Mouse (Mus musculus): ENCODE measurements at regions not wholly inside any gene's neighbourhood (a gene's known extent, or its start where the extent isn't known, plus 50 kb on each side); places are given as distances from the start of the nearest gene placed in this dataset.

GRCm38 (mm10) chr1:185120416-185120815 lies 83.5 kb upstream of the Rab3gap2 start:
- no peak overlapping the region for H3K9ac ChIP-seq (ENCODE audit: insufficient read depth, low read depth)
- in situ Hi-C loops (cut with MboI; ENCODE audit: low pct_ligation_motif_present, low pct_unique_long_range_greater_than_20kb, low sequenced_read_pairs) (no loop called here), dilution Hi-C loops (cut with MboI; ENCODE audit: extremely low pct_ligation_motif_present, extremely low pct_unique_long_range_greater_than_20kb, low sequenced_read_pairs) (no loop called here)
- peaks cover 2% of the 10 kb centered on the region for H3K9me3 ChIP-seq (replicated peaks; ENCODE audit: low read length)
- H3K27me3 ChIP-seq (replicated peaks): no peaks in the 10 kb centered on the region
- TF ChIP-seq MEF2A (IDR thresholded peaks at IDR 0.05; ENCODE audit: borderline replicate concordance, low read depth, low read length): no peak
- no peak for TF ChIP-seq MYC (IDR thresholded peaks at IDR 0.05; ENCODE audit: low read depth, low read length)
- TF ChIP-seq RCOR1 (conservative IDR thresholded peaks at IDR 0.05; ENCODE audit: low read depth, low read length): no peak
- no peak overlapping the region for H3K4me2 ChIP-seq (ENCODE audit: insufficient read depth, low read depth, poor library complexity, severe bottlenecking)
- H3K4me3 ChIP-seq (replicated peaks in 1 of 3; ENCODE audit: low read depth in 2 of 3, low read length in 2 of 3, poor library complexity in 1 of 3): no peak overlapping the region
- no peaks in the 10 kb centered on the region for H3K4me1 ChIP-seq (ENCODE audit: control insufficient read depth in 1 of 2, insufficient read depth in 2 of 2)
- no peak overlapping the region for H3K27ac ChIP-seq (ENCODE audit: insufficient read depth, low read depth)
- H3K36me3 ChIP-seq (replicated peaks in 1 of 2; ENCODE audit: control insufficient read depth in 1 of 2, insufficient read depth in 1 of 2, low read length in 1 of 2): no peaks in the 10 kb centered on the region
- H3K79me2 ChIP-seq (replicated peaks; ENCODE audit: control insufficient read depth, extremely low read depth, insufficient read depth, poor library complexity, severe bottlenecking): no peaks in the 10 kb centered on the region
- DNase-seq (ENCODE audit: extremely low read depth): no peak

DNA sequence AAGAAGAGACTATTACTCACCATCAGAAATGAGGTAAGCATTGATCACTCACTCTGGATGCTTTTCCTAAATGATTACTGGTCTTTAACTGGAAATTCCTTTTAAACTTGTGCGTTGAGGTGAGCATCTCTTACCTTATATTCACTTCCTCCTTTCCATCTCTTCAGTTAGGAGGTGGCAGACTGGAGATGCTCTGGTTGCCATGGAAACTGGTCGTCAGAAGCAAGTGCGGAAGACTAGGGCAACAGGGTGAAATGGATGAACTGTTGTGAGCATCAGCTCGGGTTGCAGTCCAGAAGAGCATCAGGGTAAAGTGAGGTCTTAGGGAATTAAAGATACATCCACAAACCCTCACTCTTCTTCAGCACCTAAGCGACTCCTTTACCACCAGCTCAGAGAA lies 86.2 kb upstream of the Rab3gap2 start:
- dilution Hi-C loops (cut with MboI; ENCODE audit: extremely low pct_ligation_motif_present, extremely low pct_unique_long_range_greater_than_20kb, low sequenced_read_pairs): no loop called here
- Histone ChIP-seq H3K27me3 (replicated peaks) (no peaks in the 10 kb centered on the region), H3K9ac (ENCODE audit: insufficient read depth, low read depth) (no peak overlapping the region), H3K4me2 (ENCODE audit: insufficient read depth, low read depth, poor library complexity, severe bottlenecking) (no peak overlapping the region), H3K36me3 (replicated peaks in 1 of 2; ENCODE audit: control insufficient read depth in 1 of 2, insufficient read depth in 1 of 2, low read length in 1 of 2) (no peaks in the 10 kb centered on the region), H3K4me3 (replicated peaks in 1 of 3; ENCODE audit: low read depth in 2 of 3, low read length in 2 of 3, poor library complexity in 1 of 3) (no peak overlapping the region), H3K27ac (ENCODE audit: insufficient read depth, low read depth) (no peak overlapping the region), H3K9me3 (replicated peaks; ENCODE audit: low read length) (peaks cover 2% of the 10 kb centered on the region), H3K4me1 (ENCODE audit: control insufficient read depth in 1 of 2, insufficient read depth in 2 of 2) (no peaks in the 10 kb centered on the region), H3K79me2 (replicated peaks; ENCODE audit: control insufficient read depth, extremely low read depth, insufficient read depth, poor library complexity, severe bottlenecking) (no peaks in the 10 kb centered on the region)
- in situ Hi-C loops (cut with MboI; ENCODE audit: low pct_ligation_motif_present, low pct_unique_long_range_greater_than_20kb, low sequenced_read_pairs): no loop called here
- TF ChIP-seq EP300 (IDR thresholded peaks at IDR 0.05; ENCODE audit: low read length): no peak
- no peak for TF ChIP-seq MYC (IDR thresholded peaks at IDR 0.05; ENCODE audit: low read depth, low read length)
- TF ChIP-seq USF2 (conservative IDR thresholded peaks at IDR 0.05; ENCODE audit: low read depth, low read length): no peak
- no peak for TF ChIP-seq MEF2A (IDR thresholded peaks at IDR 0.05; ENCODE audit: borderline replicate concordance, low read depth, low read length)
- no peak for TF ChIP-seq CHD2 (IDR thresholded peaks at IDR 0.05; ENCODE audit: low read length)
- no peak for TF ChIP-seq ETS1 (conservative IDR thresholded peaks at IDR 0.05; ENCODE audit: low read depth, low read length)
- TF ChIP-seq JUN (IDR thresholded peaks at IDR 0.05; ENCODE audit: insufficient read depth, low read depth, low read length): no peak
- TF ChIP-seq RAD21 (IDR thresholded peaks at IDR 0.05; ENCODE audit: low read depth, low read length): no peak
- no peak for TF ChIP-seq MAZ (IDR thresholded peaks at IDR 0.05; ENCODE audit: low read depth, low read length)
- TF ChIP-seq JUND (conservative IDR thresholded peaks at IDR 0.05; ENCODE audit: low read depth, low read length): no peak
- TF ChIP-seq CTCF (conservative IDR thresholded peaks at IDR 0.05 in 1 of 2, IDR thresholded peaks at IDR 0.05 in 1 of 2; ENCODE audit: low read depth in 2 of 2, low read length in 2 of 2): no peak
- no peak for TF ChIP-seq TCF12 (IDR thresholded peaks at IDR 0.05; ENCODE audit: low read depth, low read length)
- TF ChIP-seq MXI1 (IDR thresholded peaks at IDR 0.05; ENCODE audit: low read depth, low read length): no peak
- no peak for TF ChIP-seq CHD1 (IDR thresholded peaks at IDR 0.05; ENCODE audit: low read depth, low read length)
- no peak for TF ChIP-seq KAT2A (IDR thresholded peaks at IDR 0.05; ENCODE audit: insufficient replicate concordance, low read length)
- no peak for TF ChIP-seq SIN3A (IDR thresholded peaks at IDR 0.05; ENCODE audit: low read length)
- no peak for DNase-seq (ENCODE audit: extremely low read depth)
